9 mouse cellular contexts compared by ENCODE assay signal in genomic region chr11:67772577-67772976, GRCm38 (mm10). TPM values are rescaled to one million over a fixed set of nuclear protein-coding genes. Genes with fewer than 3 reads are reported as not detected.
A peak's percentile ranks its signal among the peaks of the same experiment; 100 is the strongest.
DNase-seq lines count a peak whose midpoint lies in the region; ATAC-seq and TF ChIP-seq lines count a peak whose summit lies in the region.
"Had no signal": no experiment of that assay in that cellular context is flagged by ENCODE, and none has a peak within 500 bp of the region (broad histone marks: within the 10 kb centered on the region; RNA-seq: fewer than 3 reads in every experiment).

No protein-coding gene starts in this region.

- intact Hi-C loops in heart, postnatal 25 days (cut with DNase I): no loop called here

- TF ChIP-seq EP300 in heart, postnatal 0 days (IDR thresholded peaks at IDR 0.05; ENCODE audit: low read depth): no peak

- no peaks in the 10 kb centered on the region for H3K27me3 ChIP-seq in heart, postnatal 0 days (ENCODE audit: control insufficient read depth, insufficient read depth, low read length)
- no peaks in the 10 kb centered on the region for H3K27me3 ChIP-seq in forebrain, embryonic 15.5 days
- H3K27me3 ChIP-seq in neural tube, embryonic 11.5 days (ENCODE audit: control insufficient read depth, insufficient read depth, low read length): no peaks in the 10 kb centered on the region

- DNase-seq in heart, postnatal 0 days (ENCODE audit: low spot score): peak; percentile 43
- no peak for DNase-seq in heart, postnatal 25 days (ENCODE audit: low spot score)
- DNase-seq in A20 (ENCODE audit: low read depth, low spot score): peak; percentile 69
- DNase-seq in layer of hippocampus, adult 9-11 months: peak; percentile 76
- DNase-seq in neural tube, embryonic 11.5 days (ENCODE audit: low spot score): peak; percentile 62
- no peak for DNase-seq in spleen, adult 12 weeks (ENCODE audit: low spot score)

- TF ChIP-seq POLR2A in bone marrow, adult 2 months (IDR thresholded peaks at IDR 0.05; ENCODE audit: borderline replicate concordance, control insufficient read depth, low read depth, low read length): no peak

- H3K36me3 ChIP-seq in heart, postnatal 0 days (replicated peaks; ENCODE audit: control insufficient read depth, insufficient read depth, low read length): no peaks in the 10 kb centered on the region
- no peaks in the 10 kb centered on the region for H3K36me3 ChIP-seq in forebrain, embryonic 15.5 days
- H3K36me3 ChIP-seq in neural tube, embryonic 11.5 days (ENCODE audit: control insufficient read depth, insufficient read depth, low read length): no peaks in the 10 kb centered on the region

- H3K4me1 ChIP-seq in heart, postnatal 0 days (ENCODE audit: control insufficient read depth, insufficient read depth): no peaks in the 10 kb centered on the region
- H3K4me1 ChIP-seq in bone marrow, adult 2 months (ENCODE audit: control insufficient read depth, insufficient read depth, low read length): no peaks in the 10 kb centered on the region
- 0 out of 2 replicates have a peak, but pooled peaks cover 6% of the 10 kb centered on the region for H3K4me1 ChIP-seq in forebrain, embryonic 15.5 days
- H3K4me1 ChIP-seq in neural tube, embryonic 11.5 days (ENCODE audit: control insufficient read depth, insufficient read depth, low read length): no peaks in the 10 kb centered on the region

- peak; percentile 53 for TF ChIP-seq CTCF in heart, postnatal 0 days (IDR thresholded peaks at IDR 0.05; ENCODE audit: low read depth)
- TF ChIP-seq CTCF in bone marrow, adult 2 months (IDR thresholded peaks at IDR 0.05; ENCODE audit: control insufficient read depth, insufficient read depth, low read length): peak; percentile 25; the same call in 1 of the 2 replicates

- 23% methylated on average over 8 of the region's 8 CpGs for WGBS in heart, postnatal 0 days
- WGBS in bone marrow, adult 2 months: 10% methylated on average over 8 of the region's 8 CpGs
- 19% methylated on average over 8 of the region's 8 CpGs for WGBS in forebrain, embryonic 15.5 days
- 28% methylated on average over 8 of the region's 8 CpGs for WGBS in neural tube, embryonic 11.5 days

- no peak overlapping the region for H3K9ac ChIP-seq in heart, postnatal 0 days (replicated peaks; ENCODE audit: low read depth, low read length)
- H3K9ac ChIP-seq in forebrain, embryonic 15.5 days (replicated peaks): no peak overlapping the region
- H3K9ac ChIP-seq in neural tube, embryonic 11.5 days (ENCODE audit: low read length): no peak overlapping the region

- no peaks in the 10 kb centered on the region for H3K9me3 ChIP-seq in heart, postnatal 0 days (replicated peaks; ENCODE audit: control insufficient read depth, low read length)
- H3K9me3 ChIP-seq in forebrain, embryonic 15.5 days: no peaks in the 10 kb centered on the region
- H3K9me3 ChIP-seq in neural tube, embryonic 11.5 days (ENCODE audit: control insufficient read depth, low read length): no peaks in the 10 kb centered on the region

- no peak overlapping the region for H3K4me2 ChIP-seq in heart, postnatal 0 days (ENCODE audit: low read depth, low read length)
- no peak overlapping the region for H3K4me2 ChIP-seq in forebrain, embryonic 15.5 days (replicated peaks)
- H3K4me2 ChIP-seq in neural tube, embryonic 11.5 days (ENCODE audit: low read depth): no peak overlapping the region

- H3K4me3 ChIP-seq in heart, postnatal 0 days (ENCODE audit: low read depth, low read length): no peak overlapping the region
- H3K4me3 ChIP-seq in bone marrow, adult 2 months (replicated peaks; ENCODE audit: control insufficient read depth, low read depth, low read length): no peak overlapping the region
- no peak overlapping the region for H3K4me3 ChIP-seq in forebrain, embryonic 15.5 days
- H3K4me3 ChIP-seq in neural tube, embryonic 11.5 days (ENCODE audit: low read depth, low read length): no peak overlapping the region

- no peak overlapping the region for H3K27ac ChIP-seq in heart, postnatal 0 days (ENCODE audit: low read depth)
- no peak overlapping the region for H3K27ac ChIP-seq in bone marrow, adult 2 months (ENCODE audit: control insufficient read depth, insufficient read depth, low read depth, low read length, poor library complexity)
- H3K27ac ChIP-seq in forebrain, embryonic 15.5 days (replicated peaks): no peak overlapping the region
- H3K27ac ChIP-seq in neural tube, embryonic 11.5 days (ENCODE audit: low read depth, low read length): no peak overlapping the region

- ATAC-seq in heart, postnatal 0 days (ENCODE audit: insufficient read depth, low read depth): peak; percentile 30; the same call in 1 of the 2 replicates
- peak; percentile 63; the same call in 1 of the 2 replicates for ATAC-seq in forebrain, embryonic 15.5 days (replicated peaks)
- no peak for ATAC-seq in neural tube, embryonic 11.5 days (ENCODE audit: insufficient read depth, low FRiP score, low TSS enrichment)

RNA-seq across cellular contexts. Expression of gene Glp2r, which starts 1.6 kb away (rescaled TPM):
- total RNA-seq in heart, postnatal 0 days (2014; rRNA removed; ENCODE audit: low replicate concordance): not detected in 2 replicates
- not detected in 2 replicates for polyA plus RNA-seq in heart, postnatal 0 days (2015; fragmentation: Nextera tagmentation; extraction: Ambion mirVana)
- not detected for total RNA-seq in heart, postnatal 25 days (2021)
- polyA plus RNA-seq in bone marrow, adult 2 months (2011; ENCODE audit: insufficient read depth, insufficient read length, low replicate concordance, missing spikeins): not detected in 2 replicates
- polyA plus RNA-seq in forebrain, embryonic 15.5 days (2015; fragmentation: Nextera tagmentation; extraction: Ambion mirVana): 0.10 and 0.20 TPM in 2 replicates
- not detected in 2 replicates for polyA plus RNA-seq in neural tube, embryonic 11.5 days (2014; fragmentation: Nextera tagmentation; extraction: Ambion mirVana)

RNA-seq across cellular contexts. Expression of gene Gsg1l2, which starts 1.8 kb away (rescaled TPM):
- not detected in 2 replicates for total RNA-seq in heart, postnatal 0 days (2014; rRNA removed; ENCODE audit: low replicate concordance)
- not detected in 2 replicates for polyA plus RNA-seq in heart, postnatal 0 days (2015; fragmentation: Nextera tagmentation; extraction: Ambion mirVana)
- total RNA-seq in heart, postnatal 25 days (2021): not detected
- not detected in 2 replicates for polyA plus RNA-seq in bone marrow, adult 2 months (2011; ENCODE audit: insufficient read depth, insufficient read length, low replicate concordance, missing spikeins)
- polyA plus RNA-seq in forebrain, embryonic 15.5 days (2015; fragmentation: Nextera tagmentation; extraction: Ambion mirVana): not detected in 2 replicates
- not detected in 2 replicates for polyA plus RNA-seq in neural tube, embryonic 11.5 days (2014; fragmentation: Nextera tagmentation; extraction: Ambion mirVana)
- polyA plus RNA-seq: liver, embryonic 16.5 days had no signal

RNA-seq across cellular contexts. Expression of gene Dhrs7c, which starts 25.4 kb away (rescaled TPM):
- 148 TPM in 2 replicates for total RNA-seq in heart, postnatal 0 days (2014; rRNA removed; ENCODE audit: low replicate concordance)
- polyA plus RNA-seq in heart, postnatal 0 days (2015; fragmentation: Nextera tagmentation; extraction: Ambion mirVana): 92.5 and 94.9 TPM in 2 replicates
- 100 to 1,000 TPM; 244 to 248 TPM for total RNA-seq in heart, postnatal 25 days (2021)
- not detected in 2 replicates for polyA plus RNA-seq in bone marrow, adult 2 months (2011; ENCODE audit: insufficient read depth, insufficient read length, low replicate concordance, missing spikeins)
- not detected in 2 replicates for polyA plus RNA-seq in forebrain, embryonic 15.5 days (2015; fragmentation: Nextera tagmentation; extraction: Ambion mirVana)
- polyA plus RNA-seq in neural tube, embryonic 11.5 days (2014; fragmentation: Nextera tagmentation; extraction: Ambion mirVana): 1.5 and 2.8 TPM in 2 replicates

Comparison
In these comparisons a context has a peak if more than half of its experiments do, and no peak if none do; other contexts are left out.
1. DNase-seq: peak in heart, postnatal 0 days (single experiment), A20 (single experiment), layer of hippocampus, adult 9-11 months (single experiment) and neural tube, embryonic 11.5 days (single experiment); none in heart, postnatal 25 days (single experiment) and spleen, adult 12 weeks (single experiment).
2. RNA of gene Dhrs7c, which starts 25.4 kb away (polyA plus RNA-seq): 92.5 to 94.9 TPM in heart, postnatal 0 days; 1.5 to 2.8 TPM in neural tube, embryonic 11.5 days, not detected in bone marrow, adult 2 months and not detected in forebrain, embryonic 15.5 days; every median in the first group is over 10 times any median in the second.